Mouse (Mus musculus): ENCODE measurements at regions not wholly inside any gene's neighbourhood (a gene's known extent, or its start where the extent isn't known, plus 50 kb on each side); places are given as distances from the start of the nearest gene placed in this dataset.

DNA sequence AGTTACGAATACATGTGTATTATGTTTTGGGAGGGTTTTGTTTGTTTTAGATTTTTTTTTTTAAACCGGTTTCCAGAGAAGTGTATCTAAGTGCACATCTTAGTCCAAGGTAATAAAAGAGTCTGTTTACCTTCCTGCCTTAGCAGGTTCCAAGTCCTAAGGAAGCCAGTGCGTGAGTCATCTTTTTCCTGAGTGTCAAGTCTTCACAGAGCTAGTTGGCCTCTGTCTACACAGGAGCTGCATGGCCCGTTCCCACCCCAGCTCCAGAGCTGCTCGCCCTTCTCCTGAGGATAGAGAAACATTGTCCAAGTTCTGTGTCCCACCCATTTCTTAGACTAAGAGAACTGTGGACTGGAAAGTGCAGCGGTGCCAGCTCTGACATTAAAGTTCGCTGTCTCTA lies 192.6 kb downstream of the Sptssa start:
- WGBS, result 88% methylated on average over 7 of the region's 7 CpGs
- no peaks in the 10 kb centered on the region for H3K27me3 ChIP-seq (ENCODE audit: control insufficient read depth, insufficient read depth, low read length)
- TF ChIP-seq POLR2A (IDR thresholded peaks at IDR 0.05; ENCODE audit: borderline replicate concordance, insufficient read depth, low read length), result no peak
- TF ChIP-seq CTCF (IDR thresholded peaks at IDR 0.05; ENCODE audit: borderline replicate concordance, insufficient read depth, low read depth, low read length), result no peak
- H3K4me3 ChIP-seq (replicated peaks; ENCODE audit: insufficient read depth, low read depth, low read length), result no peak overlapping the region
- DNase-seq, result no peak
- H3K27ac ChIP-seq (ENCODE audit: insufficient read depth, low read length), result no peak overlapping the region
- peaks cover 4% of the 10 kb centered on the region; the same call in 1 of the 2 replicates for H3K4me1 ChIP-seq (ENCODE audit: control insufficient read depth, insufficient read depth, low read length)

DNA sequence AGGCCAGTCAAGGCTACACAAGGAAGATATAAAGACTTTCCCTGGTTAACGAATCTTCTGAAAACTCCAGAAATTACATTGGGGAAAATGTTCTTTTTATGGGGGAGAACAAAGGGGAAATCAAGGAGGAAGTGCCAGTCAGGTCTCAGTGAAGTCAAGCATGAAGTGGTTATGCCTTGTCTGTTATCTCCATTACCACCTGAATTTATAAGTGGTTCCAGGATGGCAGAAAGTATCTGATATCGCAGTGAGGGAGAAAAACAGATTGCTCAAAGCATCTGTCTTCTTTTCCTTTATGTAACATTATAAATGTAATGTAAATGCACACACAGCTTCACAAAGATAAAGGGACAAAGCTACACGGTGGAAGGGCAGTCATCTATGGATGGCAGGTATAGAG lies 195.0 kb downstream of the Sptssa start:
- TF ChIP-seq CTCF (IDR thresholded peaks at IDR 0.05; ENCODE audit: borderline replicate concordance, insufficient read depth, low read depth, low read length) (no peak), POLR2A (IDR thresholded peaks at IDR 0.05; ENCODE audit: borderline replicate concordance, insufficient read depth, low read length) (no peak)
- 94% methylated on average over 3 of the region's 3 CpGs for WGBS

DNA sequence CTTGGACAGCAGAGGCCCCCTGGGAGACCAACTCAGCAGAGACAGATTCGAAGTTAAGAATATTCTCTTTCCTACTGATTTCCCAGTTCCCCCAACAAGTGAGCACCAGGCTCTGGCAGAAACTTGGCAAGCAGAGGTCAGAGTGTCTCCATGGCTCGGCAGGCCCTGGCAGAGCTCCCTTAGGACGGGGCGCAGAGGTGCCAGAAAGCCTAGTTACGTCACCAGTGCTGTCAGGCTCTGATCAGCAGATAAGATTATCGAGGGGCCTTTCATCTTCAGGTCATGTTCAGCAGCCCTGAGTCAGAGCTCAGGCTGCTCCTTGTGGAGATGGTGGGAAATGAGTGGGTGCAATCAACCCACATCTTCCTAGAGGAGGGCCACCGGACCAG lies 196.2 kb downstream of the Sptssa start:
- TF ChIP-seq POLR2A (IDR thresholded peaks at IDR 0.05; ENCODE audit: borderline replicate concordance, insufficient read depth, low read length), result no peak
- no peak for TF ChIP-seq CTCF (IDR thresholded peaks at IDR 0.05; ENCODE audit: borderline replicate concordance, insufficient read depth, low read depth, low read length)
- Histone ChIP-seq H3K27me3 (ENCODE audit: control insufficient read depth, insufficient read depth, low read length) (no peaks in the 10 kb centered on the region; the same call in 1 of the 2 replicates), H3K4me1 (ENCODE audit: control insufficient read depth, insufficient read depth, low read length) (peaks cover 9% of the 10 kb centered on the region), H3K27ac (ENCODE audit: insufficient read depth, low read length) (no peak overlapping the region), H3K4me3 (replicated peaks; ENCODE audit: insufficient read depth, low read depth, low read length) (no peak overlapping the region)
- WGBS, result 4% methylated on average over 7 of the region's 7 CpGs
- peak; percentile 41 to 60 for DNase-seq

More for the DNA sequence above, 195.0 kb downstream of the Sptssa start:
- H3K4me1 ChIP-seq (ENCODE audit: control insufficient read depth, insufficient read depth, low read length), result peaks cover 8% of the 10 kb centered on the region
- DNase-seq, result no peak
- H3K27ac ChIP-seq (ENCODE audit: insufficient read depth, low read length), result no peak overlapping the region
- no peaks in the 10 kb centered on the region; the same call in 1 of the 2 replicates for H3K27me3 ChIP-seq (ENCODE audit: control insufficient read depth, insufficient read depth, low read length)
- no peak overlapping the region for H3K4me3 ChIP-seq (replicated peaks; ENCODE audit: insufficient read depth, low read depth, low read length)

DNA sequence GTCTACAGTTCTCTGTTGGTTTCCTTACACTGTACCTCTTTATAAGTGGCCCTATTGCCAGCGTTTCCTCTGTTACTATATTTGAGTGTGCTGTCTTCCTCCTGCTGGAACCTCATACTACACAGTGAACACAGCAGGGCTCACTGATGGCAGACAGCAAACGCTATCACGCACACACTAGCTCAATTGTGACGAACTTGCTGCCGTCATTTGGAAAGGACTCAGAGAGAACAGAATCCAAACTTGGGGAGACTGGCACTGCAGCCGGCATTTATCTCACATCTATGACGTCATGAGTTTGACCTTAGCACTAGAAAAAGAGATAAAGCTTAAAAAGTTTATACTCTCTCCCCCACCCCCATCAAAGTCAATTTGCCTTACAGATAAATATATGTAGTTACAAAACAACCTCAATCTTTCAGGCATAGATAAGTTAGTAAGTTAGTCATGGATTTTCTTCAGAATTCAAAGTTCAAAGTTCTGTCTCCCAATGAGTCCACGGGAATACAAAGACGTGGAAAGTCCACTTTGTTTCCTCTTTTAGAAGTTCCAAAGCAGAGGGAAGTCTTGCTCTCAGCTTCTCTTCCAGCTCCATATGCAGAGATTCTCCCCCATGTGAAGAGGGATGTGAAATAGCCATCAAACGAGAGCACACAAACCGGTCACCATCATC lies 196.8 kb downstream of the Sptssa start:
- DNase-seq, result no peak
- no peak overlapping the region for H3K27ac ChIP-seq (ENCODE audit: insufficient read depth, low read length)
- WGBS, result 19% methylated on average over 11 of the region's 11 CpGs
- peaks cover 9% of the 10 kb centered on the region for H3K4me1 ChIP-seq (ENCODE audit: control insufficient read depth, insufficient read depth, low read length)
- no peaks in the 10 kb centered on the region; the same call in 1 of the 2 replicates for H3K27me3 ChIP-seq (ENCODE audit: control insufficient read depth, insufficient read depth, low read length)
- TF ChIP-seq CTCF (IDR thresholded peaks at IDR 0.05; ENCODE audit: borderline replicate concordance, insufficient read depth, low read depth, low read length) (no peak), POLR2A (IDR thresholded peaks at IDR 0.05; ENCODE audit: borderline replicate concordance, insufficient read depth, low read length) (no peak)
- H3K4me3 ChIP-seq (replicated peaks; ENCODE audit: insufficient read depth, low read depth, low read length), result no peak overlapping the region

DNA sequence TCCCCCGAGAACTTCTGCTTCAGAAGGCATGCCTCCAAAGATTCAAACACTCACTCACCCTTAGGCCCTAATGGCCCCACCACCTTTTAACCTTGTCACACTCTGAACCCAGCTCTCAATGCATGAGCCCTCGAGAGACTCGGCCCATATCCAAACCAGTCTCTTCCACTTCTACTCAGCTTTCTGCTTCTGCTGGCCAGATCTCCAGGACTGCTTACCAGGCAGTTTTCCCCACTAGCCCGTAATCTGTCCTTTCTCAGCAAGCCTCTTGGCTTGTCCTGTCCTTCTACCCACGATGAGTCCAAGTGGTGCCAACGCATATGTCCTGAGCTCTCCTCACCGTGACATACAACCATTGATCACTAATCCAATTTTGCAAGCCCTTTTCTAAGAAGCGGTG lies 199.6 kb downstream of the Sptssa start:
- Histone ChIP-seq H3K4me3 (replicated peaks; ENCODE audit: insufficient read depth, low read depth, low read length) (no peak overlapping the region), H3K27ac (ENCODE audit: insufficient read depth, low read length) (no peak overlapping the region), H3K27me3 (ENCODE audit: control insufficient read depth, insufficient read depth, low read length) (no peaks in the 10 kb centered on the region; the same call in 1 of the 2 replicates), H3K4me1 (ENCODE audit: control insufficient read depth, insufficient read depth, low read length) (peaks cover 9% of the 10 kb centered on the region)
- 15% methylated on average over 8 of the region's 8 CpGs for WGBS
- no peak for TF ChIP-seq POLR2A (IDR thresholded peaks at IDR 0.05; ENCODE audit: borderline replicate concordance, insufficient read depth, low read length)
- DNase-seq, result peak; percentile 7 to 24

DNA sequence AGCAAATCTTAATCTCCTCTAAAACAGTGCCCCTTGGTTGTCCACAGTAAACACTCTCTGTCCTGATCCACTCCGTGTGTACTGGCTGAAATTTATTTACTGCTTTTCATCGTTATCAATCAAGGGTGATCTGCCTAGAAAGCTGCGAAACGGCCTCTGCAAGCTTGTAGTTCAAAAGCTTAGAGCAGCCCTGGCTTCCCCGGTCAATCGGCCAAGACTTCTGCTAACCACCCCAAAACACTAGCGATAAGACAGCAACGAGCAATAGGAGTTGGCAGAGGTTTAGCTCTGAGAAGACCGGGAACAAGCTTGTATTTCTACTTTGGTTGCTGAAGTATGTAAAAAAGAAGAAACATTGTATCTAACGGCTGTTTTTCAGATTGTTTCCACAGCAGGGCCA lies 201.8 kb downstream of the Sptssa start:
- Histone ChIP-seq H3K4me1 (ENCODE audit: control insufficient read depth, insufficient read depth, low read length) (peaks cover 5% of the 10 kb centered on the region; the same call in 1 of the 2 replicates), H3K27me3 (ENCODE audit: control insufficient read depth, insufficient read depth, low read length) (no peaks in the 10 kb centered on the region; the same call in 1 of the 2 replicates), H3K4me3 (replicated peaks; ENCODE audit: insufficient read depth, low read depth, low read length) (no peak overlapping the region), H3K27ac (ENCODE audit: insufficient read depth, low read length) (no peak overlapping the region)
- TF ChIP-seq POLR2A (IDR thresholded peaks at IDR 0.05; ENCODE audit: borderline replicate concordance, insufficient read depth, low read length) (no peak), CTCF (IDR thresholded peaks at IDR 0.05; ENCODE audit: borderline replicate concordance, insufficient read depth, low read depth, low read length) (no peak)
- WGBS, result 93% methylated on average over 10 of the region's 10 CpGs
- DNase-seq, result no peak

DNA sequence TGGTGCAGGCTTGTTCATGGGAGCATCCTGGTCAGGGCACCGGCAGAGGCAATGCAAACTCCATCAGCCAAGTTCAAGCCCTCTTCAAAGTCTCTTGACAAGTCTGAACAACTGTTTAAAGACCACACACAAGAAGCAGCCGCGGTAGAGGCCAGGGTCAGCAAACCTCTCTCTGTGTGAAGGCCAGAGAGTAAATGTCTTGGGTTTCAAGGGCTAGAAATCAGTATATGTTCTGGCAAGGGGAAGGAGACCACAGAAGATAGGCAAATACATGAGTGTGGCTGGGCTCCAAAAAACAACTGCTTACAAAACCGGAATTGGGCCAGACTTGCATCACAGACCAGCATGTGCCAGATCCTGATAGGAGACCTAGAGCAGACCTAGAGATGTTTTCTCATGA lies 203.0 kb downstream of the Sptssa start:
- no peak overlapping the region for H3K27ac ChIP-seq (ENCODE audit: insufficient read depth, low read length)
- 66% methylated on average over 4 of the region's 4 CpGs for WGBS
- H3K4me1 ChIP-seq (ENCODE audit: control insufficient read depth, insufficient read depth, low read length), result peaks cover 5% of the 10 kb centered on the region; the same call in 1 of the 2 replicates
- no peak for TF ChIP-seq CTCF (IDR thresholded peaks at IDR 0.05; ENCODE audit: borderline replicate concordance, insufficient read depth, low read depth, low read length)
- TF ChIP-seq POLR2A (IDR thresholded peaks at IDR 0.05; ENCODE audit: borderline replicate concordance, insufficient read depth, low read length), result no peak
- DNase-seq, result no peak
- H3K4me3 ChIP-seq (replicated peaks; ENCODE audit: insufficient read depth, low read depth, low read length), result no peak overlapping the region
- no peaks in the 10 kb centered on the region; the same call in 1 of the 2 replicates for H3K27me3 ChIP-seq (ENCODE audit: control insufficient read depth, insufficient read depth, low read length)

DNA sequence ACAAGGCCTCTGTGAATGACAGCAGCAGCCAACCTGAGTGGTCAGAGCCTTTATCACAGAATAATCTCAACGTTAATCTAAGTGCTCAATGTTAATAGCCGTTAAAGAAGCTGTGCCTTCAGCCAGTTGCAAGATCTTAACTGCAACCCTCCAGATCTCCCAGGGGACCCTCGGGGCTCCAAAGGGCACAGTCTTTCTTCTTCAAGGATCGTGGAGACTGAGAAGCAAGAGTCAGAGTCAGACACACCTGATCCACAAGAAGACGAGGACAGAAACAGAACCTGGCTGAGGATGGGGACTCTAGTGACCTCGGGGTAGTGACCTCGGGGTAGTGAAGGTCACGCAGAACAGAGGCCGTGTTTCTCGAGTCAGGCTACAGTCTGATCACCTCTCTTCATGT lies 206.0 kb downstream of the Sptssa start:
- Histone ChIP-seq H3K27ac (ENCODE audit: insufficient read depth, low read length) (no peak overlapping the region), H3K4me1 (ENCODE audit: control insufficient read depth, insufficient read depth, low read length) (no peaks in the 10 kb centered on the region), H3K27me3 (ENCODE audit: control insufficient read depth, insufficient read depth, low read length) (no peaks in the 10 kb centered on the region), H3K4me3 (replicated peaks; ENCODE audit: insufficient read depth, low read depth, low read length) (no peak overlapping the region)
- 82% methylated on average over 10 of the region's 10 CpGs for WGBS
- TF ChIP-seq CTCF (IDR thresholded peaks at IDR 0.05; ENCODE audit: borderline replicate concordance, insufficient read depth, low read depth, low read length) (no peak), POLR2A (IDR thresholded peaks at IDR 0.05; ENCODE audit: borderline replicate concordance, insufficient read depth, low read length) (no peak)
- DNase-seq, result no peak

Measured in cerebellum, adult 2 months (tissue).